Mouse (Mus musculus) granulocyte monocyte progenitor cell, adult 5-6 weeks (primary cell): Measurements from ENCODE around the gene Cdc42se1. TPM values are rescaled to one million over a fixed set of nuclear protein-coding genes. Genes with fewer than 3 reads are reported as not detected.
A peak's percentile ranks its signal among the peaks of the same experiment; 100 is the strongest.
"Not testable (repeated sequence)": the region's sequence is repeated elsewhere in the genome, so short reads cannot be mapped to it uniquely, and the experiment has no call there.

Experiments used
- ATAC-seq: replicated peaks from 2 replicates; pipeline ENCODE4 v1.8.0; 2016; ENCODE audit warnings: mild to moderate bottlenecking, moderate TSS enrichment, inconsistent platforms; ENCODE audit not compliant: poor library complexity, severe bottlenecking
- total RNA-seq, 2 experiments: library from RNA; stranded (forward) in 1 of 2; stranded (reverse) in 1 of 2; fragments of 200-712, 200-1000 nt in 1 of 2; fragments of >200 nt in 1 of 2; fragmentation: Nextera tagmentation in 1 of 2; gene quantifications; 2 replicates each; pipeline ENCODE4 v1.2.3; 2014 to 2017

Gene Cdc42se1
- 93.6 and 99.1 TPM in 2 replicates for total RNA-seq (2014; fragmentation: Nextera tagmentation)
- total RNA-seq (2017), result 43.0 and 61.6 TPM in 2 replicates

- peak; percentile 68 for ATAC-seq
Observed at GRCm38 (mm10) chr3:95228148-95228893, at the start of gene Cdc42se1. Gene Cdc42se1 (plus strand): TSS chr3:95228732.

GRCm38 (mm10) chr3:95178948-95179347, 49.6 kb upstream of the Cdc42se1 start:
- no peak for ATAC-seq

GRCm38 (mm10) chr3:95179890-95180289, 48.6 kb upstream of the Cdc42se1 start:
- ATAC-seq, result no peak

- ATAC-seq, result no peak
Observed at GRCm38 (mm10) chr3:95181841-95182240, 46.7 kb upstream of the Cdc42se1 start.

DNA sequence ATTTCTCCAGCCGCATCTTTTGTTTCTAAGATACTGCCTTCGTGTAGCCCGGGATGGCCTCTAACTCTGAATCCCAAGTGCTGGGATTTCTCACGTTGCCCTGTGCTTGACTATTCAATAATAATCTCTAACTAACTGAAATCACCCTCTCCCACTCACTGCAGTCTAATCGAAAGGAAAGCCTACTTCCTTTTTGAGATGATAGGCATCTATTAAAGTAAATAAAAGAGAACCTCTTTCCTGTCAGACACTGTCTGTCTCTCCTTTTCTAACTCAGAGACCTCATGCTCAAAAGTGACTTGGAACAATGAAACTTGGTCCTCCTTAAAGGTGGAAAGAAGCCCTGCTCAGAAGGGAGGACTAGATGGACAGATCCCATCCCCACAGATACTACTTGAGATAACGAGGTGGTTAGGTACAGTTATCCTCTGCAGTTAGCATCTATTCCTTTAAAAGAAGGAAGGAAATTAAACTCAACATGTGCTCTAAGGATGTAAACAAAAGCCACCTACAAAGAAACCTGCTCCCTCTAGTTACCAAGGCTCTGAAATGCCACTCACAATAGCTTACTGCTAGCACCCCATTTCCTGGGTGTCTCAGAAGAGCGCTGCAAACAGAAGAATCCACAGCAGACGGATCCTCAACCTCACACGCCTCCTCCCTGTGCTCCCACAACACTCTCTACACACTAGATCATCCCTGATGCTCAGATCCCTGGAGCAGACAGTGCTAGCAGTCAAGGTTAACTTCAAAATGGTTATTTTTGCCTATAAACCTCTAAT, 43.5 kb upstream of the Cdc42se1 start:
- no peak for ATAC-seq

GRCm38 (mm10) chr3:95186100-95186499, 42.4 kb upstream of the Cdc42se1 start:
- no peak for ATAC-seq

- no peak for ATAC-seq
Observed at GRCm38 (mm10) chr3:95186888-95187287, 41.6 kb upstream of the Cdc42se1 start.

- no peak for ATAC-seq
Observed at GRCm38 (mm10) chr3:95194721-95195135, 33.8 kb upstream of the Cdc42se1 start.

- no peak for ATAC-seq
Observed at GRCm38 (mm10) chr3:95195772-95196171, 32.8 kb upstream of the Cdc42se1 start.

GRCm38 (mm10) chr3:95199101-95199500, 29.4 kb upstream of the Cdc42se1 start:
- ATAC-seq, result no peak

- no peak for ATAC-seq
Observed at GRCm38 (mm10) chr3:95200132-95200531, 28.4 kb upstream of the Cdc42se1 start.

DNA sequence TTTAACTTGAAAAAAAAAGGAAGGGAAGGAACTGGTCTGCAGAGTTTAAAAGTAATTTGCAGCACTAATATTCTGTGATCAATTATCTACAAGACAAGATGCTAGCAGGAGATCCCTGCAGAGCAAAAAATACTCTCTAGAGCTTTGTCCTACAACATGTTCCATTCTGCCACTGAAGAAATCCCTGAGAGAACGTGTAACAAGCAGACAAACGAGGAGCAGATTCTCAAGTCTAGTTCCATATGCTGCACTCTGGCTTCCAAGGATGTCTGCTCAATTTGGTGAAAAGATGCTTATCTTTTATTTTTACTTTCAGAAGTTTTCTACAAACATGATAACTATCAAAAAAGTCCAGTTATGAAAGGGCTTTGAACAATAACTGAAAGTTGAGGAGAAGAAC, 28.0 kb upstream of the Cdc42se1 start:
- ATAC-seq, result no peak

GRCm38 (mm10) chr3:95203880-95204279, 24.7 kb upstream of the Cdc42se1 start:
- ATAC-seq, result no peak

DNA sequence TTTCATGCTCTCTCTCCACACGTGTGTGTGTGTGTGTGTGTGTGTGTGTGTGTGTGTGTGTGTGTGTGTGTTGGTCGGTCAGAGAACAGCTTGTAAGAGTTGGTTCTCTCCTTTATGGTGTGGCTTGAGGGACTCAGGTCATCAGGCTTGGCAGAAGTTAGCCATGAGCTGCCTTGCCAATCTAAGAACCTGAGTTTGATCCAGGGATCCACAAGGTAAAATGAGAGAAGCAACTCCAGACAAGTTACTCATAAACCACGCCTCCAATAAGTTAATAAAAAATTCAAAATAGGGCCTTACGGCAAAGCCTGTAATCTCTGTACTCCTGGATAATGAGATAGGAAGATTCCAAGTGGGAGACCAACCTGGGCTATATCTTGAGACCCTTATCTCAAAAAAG, 20.2 kb upstream of the Cdc42se1 start:
- no peak for ATAC-seq

DNA sequence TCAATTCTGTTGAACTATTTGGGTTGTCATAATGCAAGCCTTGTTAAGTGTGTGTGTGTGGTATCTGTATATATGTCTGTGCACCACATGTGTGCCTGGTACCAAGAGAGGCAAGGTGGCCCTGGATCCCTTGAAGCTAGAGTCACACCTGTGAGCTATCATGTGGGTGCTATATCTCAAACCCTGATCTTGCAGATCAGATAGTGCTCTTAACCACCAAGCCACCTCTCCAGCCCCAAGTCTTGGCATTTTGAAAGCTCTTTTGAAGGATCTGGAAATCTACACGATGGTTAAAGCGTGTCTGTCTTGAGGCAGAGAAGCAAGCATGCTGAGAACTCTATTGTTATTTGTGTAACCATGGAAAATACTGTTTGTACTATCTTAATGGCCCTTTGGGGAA, 17.9 kb upstream of the Cdc42se1 start:
- no peak for ATAC-seq

GRCm38 (mm10) chr3:95212889-95213608, 15.5 kb upstream of the Cdc42se1 start:
- not testable (repeated sequence) for ATAC-seq

- ATAC-seq, result no peak
Observed at GRCm38 (mm10) chr3:95213609-95213975, 14.9 kb upstream of the Cdc42se1 start.

- no peak for ATAC-seq
Observed at GRCm38 (mm10) chr3:95216655-95217254, 11.8 kb upstream of the Cdc42se1 start.

GRCm38 (mm10) chr3:95217255-95218134, 11.0 kb upstream of the Cdc42se1 start, which contains the start of gene Gabpb2:
Gene Gabpb2 (minus strand): TSS chr3:95217916.
- ATAC-seq, result peak; percentile 86
